Mouse (Mus musculus) stomach, embryonic 16.5 days (tissue): ENCODE data around the gene Pde3a. TPM values are rescaled to one million over a fixed set of nuclear protein-coding genes. Genes with fewer than 3 reads are reported as not detected.

ENCODE experiments used
- ATAC-seq: fragments of 200-750 bp; cut with Nextera tagmentation; 2 replicates; pipeline ENCODE4 v1.8.0; 2017; ENCODE audit warnings: moderate number of reproducible peaks, moderate TSS enrichment; ENCODE audit not compliant: insufficient read depth, low FRiP score
- H3K27ac ChIP-seq: fragments of 300-500 bp; sonication (generic); 2 replicates; pipeline ENCODE4 v1.5.1; 2014; ENCODE audit warnings: low read length
- H3K27me3 ChIP-seq: fragments of 300-500 bp; sonication (generic); 2 replicates; pipeline ENCODE4 v1.6.1; 2014; ENCODE audit warnings: low read length, control low read depth, mixed read lengths; ENCODE audit not compliant: control insufficient read depth, insufficient read depth
- H3K36me3 ChIP-seq: fragments of 300-500 bp; sonication (generic); 2 replicates; pipeline ENCODE4 v1.6.1; 2014; ENCODE audit warnings: low read length; ENCODE audit not compliant: control insufficient read depth, insufficient read depth
- H3K4me1 ChIP-seq: fragments of 300-500 bp; sonication (generic); 2 replicates; pipeline ENCODE4 v1.6.1; 2014; ENCODE audit warnings: low read length, control low read depth, mixed read lengths; ENCODE audit not compliant: control insufficient read depth, insufficient read depth
- H3K4me2 ChIP-seq: fragments of 300-500 bp; sonication (generic); 2 replicates; pipeline ENCODE4 v1.6.1; 2014; ENCODE audit warnings: low read depth, low read length, mixed read lengths
- H3K4me3 ChIP-seq: fragments of 300-500 bp; sonication (generic); replicated peaks from 2 replicates; pipeline ENCODE4 v1.5.1; 2014; ENCODE audit warnings: mild to moderate bottlenecking, low read length
- H3K9ac ChIP-seq: fragments of 300-500 bp; sonication (generic); 2 replicates; pipeline ENCODE4 v1.6.1; 2014; ENCODE audit warnings: low read length
- H3K9me3 ChIP-seq: fragments of 300-500 bp; sonication (generic); replicated peaks from 2 replicates; pipeline ENCODE4 v1.6.1; 2016; ENCODE audit warnings: low read length, control low read depth; ENCODE audit not compliant: control insufficient read depth
- WGBS: fragments of 180-500 bp; shearing (Covaris S2); extraction: QIAGEN DNeasy Blood & Tissue Kit; methylation state at CpG from one replicate; pipeline ENCODE4 v1.1.7; 2014; 5-methylcytosine and 5-hydroxymethylcytosine counted together
- polyA plus RNA-seq: library from polyadenylated mRNA; unstranded; fragments of >200 nt; fragmentation: Nextera tagmentation; extraction: Ambion mirVana; gene quantifications from 2 replicates; pipeline ENCODE4 v1.2.1, GENCODE M21; 2015

Gene Pde3a
- polyA plus RNA-seq, 1 experiment from 2014 or later, result 9.6 TPM

DNA sequence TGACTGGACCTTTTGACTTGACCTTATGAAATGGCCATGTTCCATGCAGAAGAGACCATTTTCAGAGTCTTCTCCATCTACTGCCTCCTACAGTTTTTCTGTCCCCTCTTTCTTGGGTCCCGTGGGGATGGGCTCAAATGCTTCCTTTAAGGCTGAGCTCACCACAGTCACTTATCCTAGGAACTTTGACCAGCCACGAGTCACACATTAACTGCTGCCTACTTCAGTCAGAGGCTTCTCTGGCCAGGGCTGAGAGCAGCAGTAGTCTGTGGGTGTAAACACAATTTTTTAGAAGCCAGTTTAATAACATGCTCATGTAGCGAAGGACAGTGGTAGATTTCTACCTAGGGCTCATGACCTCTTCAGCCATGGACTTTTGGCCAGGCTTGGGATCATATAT, 79.0 kb downstream of the Pde3a start:
- Histone ChIP-seq H3K4me1 (peaks cover under 1% of the 10 kb centered on the region; the same call in 1 of the 2 replicates), H3K36me3 (no peaks in the 10 kb centered on the region), H3K9ac (no peak overlapping the region), H3K4me3 (no peak overlapping the region), H3K9me3 (no peaks in the 10 kb centered on the region), H3K4me2 (no peak overlapping the region), H3K27ac (no peak overlapping the region), H3K27me3 (no peaks in the 10 kb centered on the region)
- ATAC-seq, result no peak
- 68% methylated on average over 3 of the region's 3 CpGs for WGBS

DNA sequence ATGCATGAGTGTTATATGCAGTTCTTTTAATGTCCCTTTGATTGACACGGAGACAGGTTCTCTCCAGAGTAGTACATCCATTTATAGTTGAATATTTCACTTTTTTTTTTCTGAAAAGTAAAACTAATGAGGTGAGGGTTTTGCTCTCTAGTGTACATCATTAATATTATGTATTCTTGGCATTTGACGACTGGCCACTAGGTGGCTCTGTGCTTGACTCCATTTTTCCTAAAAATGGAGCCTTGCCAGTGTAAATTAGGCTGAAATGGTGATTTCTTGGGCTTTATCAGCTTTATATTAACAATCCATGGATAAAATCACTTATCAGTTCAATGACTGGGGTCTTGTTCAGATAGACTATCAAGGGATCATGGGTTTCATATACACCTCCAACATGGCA, 82.4 kb downstream of the Pde3a start:
- H3K27ac ChIP-seq, result no peak overlapping the region
- 46% methylated on average over 2 of the region's 2 CpGs for WGBS
- no peaks in the 10 kb centered on the region for H3K36me3 ChIP-seq
- H3K27me3 ChIP-seq, result no peaks in the 10 kb centered on the region
- no peak overlapping the region for H3K4me3 ChIP-seq
- 0 out of 2 replicates have a peak, but pooled peaks cover 5% of the 10 kb centered on the region for H3K4me1 ChIP-seq
- H3K9ac ChIP-seq, result no peak overlapping the region
- no peaks in the 10 kb centered on the region for H3K9me3 ChIP-seq
- H3K4me2 ChIP-seq, result no peak overlapping the region
- ATAC-seq, result no peak

DNA sequence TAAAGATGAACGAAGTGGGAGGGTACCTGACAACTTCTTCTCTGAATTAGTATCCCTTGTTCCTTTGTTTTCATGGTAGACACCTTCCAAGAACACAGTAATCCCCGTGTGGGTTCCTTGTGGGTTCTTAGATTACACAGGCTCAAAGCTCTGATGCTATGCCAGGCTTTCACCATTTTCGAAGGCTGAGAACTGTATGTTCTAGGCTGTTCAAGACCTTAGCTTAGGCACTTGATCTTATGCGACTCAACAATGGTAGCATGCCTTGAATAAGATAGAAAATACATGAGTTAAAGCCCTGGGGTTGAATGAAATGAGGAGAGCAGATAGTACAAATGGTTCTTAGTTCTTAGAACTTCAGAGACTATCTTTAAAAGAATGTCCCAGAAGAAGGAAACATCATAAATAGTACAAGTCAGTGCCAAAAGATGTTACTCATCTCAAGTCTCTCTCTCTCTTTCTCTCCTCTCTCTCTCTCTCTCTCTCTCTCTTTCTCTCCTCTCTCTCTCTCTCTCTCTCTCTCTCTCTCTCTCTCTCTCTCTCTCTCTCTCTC, 83.6 kb downstream of the Pde3a start:
- ATAC-seq, result no peak
- no peaks in the 10 kb centered on the region for H3K9me3 ChIP-seq
- no peaks in the 10 kb centered on the region for H3K36me3 ChIP-seq
- no peak overlapping the region for H3K4me3 ChIP-seq
- no peak overlapping the region for H3K27ac ChIP-seq
- H3K4me2 ChIP-seq, result no peak overlapping the region
- H3K27me3 ChIP-seq, result no peaks in the 10 kb centered on the region
- 85% methylated on average over 4 of the region's 4 CpGs for WGBS
- H3K9ac ChIP-seq, result no peak overlapping the region
- H3K4me1 ChIP-seq, result 0 out of 2 replicates have a peak, but pooled peaks cover 5% of the 10 kb centered on the region

DNA sequence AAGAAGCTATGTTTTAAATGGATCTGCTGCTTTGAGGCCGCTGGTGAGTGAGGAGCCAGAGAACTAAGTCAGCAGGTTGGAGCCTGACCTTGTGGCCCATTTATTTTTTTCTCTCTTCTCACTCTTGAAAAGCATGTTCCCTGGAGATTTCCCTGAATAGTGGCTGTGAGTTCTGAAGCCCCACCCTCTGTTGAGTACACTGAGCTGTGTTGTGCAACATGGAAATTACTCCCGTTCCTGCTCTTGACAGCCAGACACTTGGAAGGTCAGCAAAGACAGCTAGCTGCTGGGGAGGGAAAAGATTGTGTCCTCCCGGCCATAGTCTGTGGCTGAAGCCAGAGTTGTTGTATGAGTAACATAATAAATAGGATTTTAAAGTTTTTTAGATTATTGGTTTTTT, 84.2 kb downstream of the Pde3a start:
- no peak overlapping the region for H3K9ac ChIP-seq
- 31% methylated on average over 3 of the region's 3 CpGs for WGBS
- H3K36me3 ChIP-seq, result no peaks in the 10 kb centered on the region
- no peaks in the 10 kb centered on the region for H3K9me3 ChIP-seq
- H3K4me3 ChIP-seq, result no peak overlapping the region
- no peak overlapping the region for H3K4me2 ChIP-seq
- no peaks in the 10 kb centered on the region for H3K27me3 ChIP-seq
- 0 out of 2 replicates have a peak, but pooled peaks cover 5% of the 10 kb centered on the region for H3K4me1 ChIP-seq
- peak; percentile 79; the same call in 1 of the 2 replicates for ATAC-seq
- no peak overlapping the region for H3K27ac ChIP-seq

DNA sequence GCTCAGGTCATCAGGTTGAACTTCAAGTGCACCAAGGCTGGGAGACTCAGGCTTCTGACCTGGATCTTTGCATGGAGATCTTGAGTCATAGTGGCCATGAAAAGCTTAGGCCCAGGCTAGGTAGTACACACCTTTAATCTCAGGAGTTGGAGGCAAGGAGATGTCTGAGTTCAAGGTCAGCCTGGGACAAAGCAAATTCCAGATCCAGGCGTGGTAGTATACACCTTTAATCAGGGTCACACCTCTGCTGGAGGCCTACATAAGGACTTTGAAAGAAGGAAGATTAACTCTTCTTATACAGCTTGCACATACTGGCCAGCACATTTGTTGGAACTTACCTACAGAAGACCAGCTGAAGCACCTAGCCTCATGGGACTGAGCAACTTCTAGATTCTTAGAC, 86.8 kb downstream of the Pde3a start:
- Histone ChIP-seq H3K4me1 (0 out of 2 replicates have a peak, but pooled peaks cover 5% of the 10 kb centered on the region), H3K4me3 (no peak overlapping the region), H3K9me3 (no peaks in the 10 kb centered on the region), H3K36me3 (no peaks in the 10 kb centered on the region), H3K27ac (no peak overlapping the region), H3K27me3 (no peaks in the 10 kb centered on the region), H3K9ac (no peak overlapping the region), H3K4me2 (no peak overlapping the region)
- WGBS, result 54% methylated on average over 1 of the region's 1 CpGs
- no peak for ATAC-seq

DNA sequence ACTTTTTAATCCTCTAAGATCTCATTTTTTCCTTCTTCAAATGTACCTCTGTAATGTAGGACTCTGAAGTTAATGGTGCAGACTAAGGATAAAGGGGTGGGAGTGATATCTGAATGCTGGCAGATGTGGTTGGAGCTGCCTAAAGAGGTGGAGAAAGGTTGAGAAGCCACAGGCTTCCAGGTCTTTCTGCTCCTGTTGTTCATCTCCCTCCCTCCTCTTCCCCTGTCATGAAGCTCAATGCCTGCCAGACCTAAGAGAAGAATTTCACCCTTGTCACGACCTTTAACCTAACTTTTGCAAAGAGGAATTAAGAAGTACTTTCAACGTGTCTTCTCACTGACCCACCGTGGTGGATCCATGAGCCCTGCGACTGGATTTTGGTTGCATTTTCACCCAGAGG, 87.4 kb downstream of the Pde3a start:
- Histone ChIP-seq H3K27me3 (no peaks in the 10 kb centered on the region), H3K4me2 (no peak overlapping the region), H3K36me3 (no peaks in the 10 kb centered on the region), H3K4me1 (0 out of 2 replicates have a peak, but pooled peaks cover 5% of the 10 kb centered on the region), H3K4me3 (no peak overlapping the region), H3K27ac (no peak overlapping the region), H3K9ac (no peak overlapping the region), H3K9me3 (no peaks in the 10 kb centered on the region)
- 63% methylated on average over 4 of the region's 4 CpGs for WGBS
- no peak for ATAC-seq

DNA sequence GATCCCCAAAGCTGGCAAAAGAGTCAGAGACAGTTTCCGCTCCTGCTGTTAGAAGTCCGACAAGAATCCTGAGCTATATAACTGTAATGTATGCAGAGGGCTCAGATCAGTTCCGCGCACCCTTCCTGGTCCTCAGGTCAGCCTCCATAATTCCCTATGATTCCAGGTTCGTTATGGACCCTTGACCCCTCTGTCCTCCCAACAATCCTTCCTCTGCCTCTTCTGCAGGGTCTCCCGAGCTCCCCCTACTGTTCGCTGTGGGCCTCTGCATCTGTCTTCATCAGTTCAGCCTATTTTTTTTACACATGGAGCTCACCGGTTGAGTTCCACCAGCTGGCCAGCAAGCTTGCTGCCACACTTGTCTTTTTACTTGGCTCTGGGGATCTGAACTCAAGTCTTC, 88.6 kb downstream of the Pde3a start:
- Histone ChIP-seq H3K36me3 (no peaks in the 10 kb centered on the region), H3K9me3 (no peaks in the 10 kb centered on the region), H3K27me3 (no peaks in the 10 kb centered on the region), H3K4me1 (0 out of 2 replicates have a peak, but pooled peaks cover 5% of the 10 kb centered on the region), H3K27ac (no peak overlapping the region), H3K9ac (no peak overlapping the region), H3K4me3 (no peak overlapping the region), H3K4me2 (no peak overlapping the region)
- WGBS, result 58% methylated on average over 8 of the region's 8 CpGs
- no peak for ATAC-seq

DNA sequence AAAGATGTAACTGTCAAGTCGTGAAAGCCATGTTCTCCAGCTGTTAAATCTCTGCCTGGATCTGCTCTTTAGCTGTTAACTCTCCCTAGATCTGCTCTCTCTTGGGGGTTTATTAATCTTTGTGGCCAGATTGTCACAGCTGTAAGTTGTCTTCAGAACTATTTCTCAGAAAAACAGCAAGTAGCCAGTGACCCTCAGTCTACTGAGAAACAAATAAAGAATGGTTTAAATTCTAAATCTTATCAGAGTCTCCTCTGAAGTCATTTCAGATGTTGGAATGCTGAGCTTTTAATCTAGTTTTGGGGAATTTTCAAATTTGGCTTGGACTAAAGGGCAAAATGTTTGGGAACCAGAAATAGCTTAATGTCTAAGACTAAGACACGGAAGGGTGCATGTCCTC, 92.3 kb downstream of the Pde3a start:
- H3K27me3 ChIP-seq, result no peaks in the 10 kb centered on the region
- H3K9me3 ChIP-seq, result no peaks in the 10 kb centered on the region
- 0 out of 2 replicates have a peak, but pooled peaks have one; percentile 37 for ATAC-seq

DNA sequence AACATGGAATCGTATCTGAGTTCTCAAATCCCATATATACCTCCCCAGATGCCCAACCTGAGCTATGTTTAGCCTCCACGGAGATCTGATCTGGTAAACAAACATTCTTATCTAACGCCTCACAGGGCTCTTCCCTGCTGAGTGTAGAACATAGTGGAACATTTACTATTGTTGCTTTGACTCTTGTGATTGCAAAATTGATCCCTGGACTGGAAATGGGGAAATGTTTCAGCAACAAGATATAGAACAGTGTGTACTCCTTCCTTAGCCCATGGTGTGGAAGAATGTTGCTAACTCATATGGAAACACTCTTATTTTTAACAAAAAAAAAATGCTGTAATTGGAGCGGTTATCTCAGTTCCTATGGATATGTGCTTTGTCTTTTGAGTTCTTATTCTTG, 98.8 kb downstream of the Pde3a start:
- 39% methylated on average over 4 of the region's 4 CpGs for WGBS
- H3K4me2 ChIP-seq, result no peak overlapping the region
- H3K36me3 ChIP-seq, result no peaks in the 10 kb centered on the region
- no peak overlapping the region for H3K9ac ChIP-seq
- no peak overlapping the region for H3K27ac ChIP-seq
- ATAC-seq, result no peak
- H3K4me3 ChIP-seq, result no peak overlapping the region
- H3K27me3 ChIP-seq, result no peaks in the 10 kb centered on the region
- no peaks in the 10 kb centered on the region for H3K9me3 ChIP-seq
- no peaks in the 10 kb centered on the region for H3K4me1 ChIP-seq

More for the DNA sequence above, 92.3 kb downstream of the Pde3a start:
- no peak overlapping the region for H3K27ac ChIP-seq
- H3K9ac ChIP-seq, result no peak overlapping the region
- no peak overlapping the region for H3K4me2 ChIP-seq
- WGBS, result 49% methylated on average over 2 of the region's 2 CpGs
- no peaks in the 10 kb centered on the region for H3K4me1 ChIP-seq
- no peaks in the 10 kb centered on the region for H3K36me3 ChIP-seq
- H3K4me3 ChIP-seq, result no peak overlapping the region
